Mouse (Mus musculus) stomach, embryonic 16.5 days (tissue): ENCODE results near the gene Nccrp1. TPM values are rescaled to one million over a fixed set of nuclear protein-coding genes. Genes with fewer than 3 reads are reported as not detected.

ENCODE experiments used
- ATAC-seq: fragments of 200-750 bp; cut with Nextera tagmentation; 2 replicates; pipeline ENCODE4 v1.8.0; 2017; ENCODE audit warnings: moderate number of reproducible peaks, moderate TSS enrichment; ENCODE audit not compliant: insufficient read depth, low FRiP score
- H3K27ac ChIP-seq: fragments of 300-500 bp; sonication (generic); 2 replicates; pipeline ENCODE4 v1.5.1; 2014; ENCODE audit warnings: low read length
- H3K27me3 ChIP-seq: fragments of 300-500 bp; sonication (generic); 2 replicates; pipeline ENCODE4 v1.6.1; 2014; ENCODE audit warnings: low read length, control low read depth, mixed read lengths; ENCODE audit not compliant: control insufficient read depth, insufficient read depth
- H3K36me3 ChIP-seq: fragments of 300-500 bp; sonication (generic); 2 replicates; pipeline ENCODE4 v1.6.1; 2014; ENCODE audit warnings: low read length; ENCODE audit not compliant: control insufficient read depth, insufficient read depth
- H3K4me1 ChIP-seq: fragments of 300-500 bp; sonication (generic); 2 replicates; pipeline ENCODE4 v1.6.1; 2014; ENCODE audit warnings: low read length, control low read depth, mixed read lengths; ENCODE audit not compliant: control insufficient read depth, insufficient read depth
- H3K4me2 ChIP-seq: fragments of 300-500 bp; sonication (generic); 2 replicates; pipeline ENCODE4 v1.6.1; 2014; ENCODE audit warnings: low read depth, low read length, mixed read lengths
- H3K4me3 ChIP-seq: fragments of 300-500 bp; sonication (generic); replicated peaks from 2 replicates; pipeline ENCODE4 v1.5.1; 2014; ENCODE audit warnings: mild to moderate bottlenecking, low read length
- H3K9ac ChIP-seq: fragments of 300-500 bp; sonication (generic); 2 replicates; pipeline ENCODE4 v1.6.1; 2014; ENCODE audit warnings: low read length
- H3K9me3 ChIP-seq: fragments of 300-500 bp; sonication (generic); replicated peaks from 2 replicates; pipeline ENCODE4 v1.6.1; 2016; ENCODE audit warnings: low read length, control low read depth; ENCODE audit not compliant: control insufficient read depth
- WGBS: fragments of 180-500 bp; shearing (Covaris S2); extraction: QIAGEN DNeasy Blood & Tissue Kit; methylation state at CpG from one replicate; pipeline ENCODE4 v1.1.7; 2014; 5-methylcytosine and 5-hydroxymethylcytosine counted together
- polyA plus RNA-seq: library from polyadenylated mRNA; unstranded; fragments of >200 nt; fragmentation: Nextera tagmentation; extraction: Ambion mirVana; gene quantifications from 2 replicates; pipeline ENCODE4 v1.2.1, GENCODE M21; 2015

The Nccrp1 gene
- polyA plus RNA-seq, 1 experiment from 2014 or later, result 19.7 TPM

GRCm38 (mm10) chr7:28573236-28573635 is 26.2 kb upstream of the Nccrp1 start:
- ATAC-seq, result no peak
- Histone ChIP-seq H3K4me3 (no peak overlapping the region), H3K4me1 (peaks cover 75% of the 10 kb centered on the region), H3K36me3 (no peaks in the 10 kb centered on the region), H3K27ac (peak overlapping the region; percentile 98), H3K9ac (peak overlapping the region; percentile 12; the same call in 1 of the 2 replicates), H3K9me3 (no peaks in the 10 kb centered on the region), H3K27me3 (no peaks in the 10 kb centered on the region), H3K4me2 (no peak overlapping the region)
- WGBS, result 99% methylated on average over 3 of the region's 3 CpGs

GRCm38 (mm10) chr7:28572689-28573088 is 25.6 kb upstream of the Nccrp1 start:
- H3K9ac ChIP-seq, result peak overlapping the region; percentile 12; the same call in 1 of the 2 replicates
- WGBS, result 64% methylated on average over 5 of the region's 5 CpGs
- peak overlapping the region; percentile 98 for H3K27ac ChIP-seq
- no peaks in the 10 kb centered on the region for H3K9me3 ChIP-seq
- ATAC-seq, result no peak
- H3K36me3 ChIP-seq, result peaks cover 4% of the 10 kb centered on the region; the same call in 1 of the 2 replicates
- no peaks in the 10 kb centered on the region for H3K27me3 ChIP-seq
- H3K4me2 ChIP-seq, result no peak overlapping the region
- H3K4me3 ChIP-seq, result no peak overlapping the region
- H3K4me1 ChIP-seq, result peaks cover 69% of the 10 kb centered on the region

DNA sequence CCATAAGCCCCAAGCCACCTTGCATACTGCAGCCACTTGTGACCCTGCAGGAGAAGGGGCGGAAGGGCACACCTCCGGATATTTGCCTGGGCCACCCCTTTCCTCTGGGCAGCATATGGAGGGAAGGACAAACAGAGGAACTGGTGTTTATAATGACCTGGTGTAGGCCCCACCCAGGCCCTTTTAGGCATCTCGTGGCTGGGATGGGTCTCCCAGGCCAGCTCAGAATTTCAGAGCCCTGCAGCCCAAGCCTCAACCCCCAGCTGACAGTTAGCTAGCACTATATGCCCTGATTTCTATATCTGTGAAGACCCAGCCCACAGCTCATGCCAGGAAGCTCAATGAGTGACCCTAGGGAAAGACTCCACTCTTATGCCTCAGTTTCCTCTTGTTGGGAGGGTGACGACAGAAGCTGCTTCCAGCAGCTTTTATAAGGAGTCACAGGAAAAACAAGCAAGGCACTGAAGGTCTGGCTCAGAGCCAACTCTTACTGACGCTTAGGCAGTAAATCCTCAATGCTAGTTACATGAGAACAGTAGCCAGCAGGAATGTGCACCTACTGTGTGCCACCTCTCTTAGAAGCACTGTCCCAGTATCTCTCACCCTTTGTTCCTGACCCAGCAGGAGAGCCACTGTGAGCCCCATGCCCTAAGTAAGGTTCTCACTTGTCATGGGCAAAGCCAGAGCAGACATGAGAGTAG is 24.1 kb upstream of the Nccrp1 start:
- WGBS, result 25% methylated on average over 5 of the region's 5 CpGs
- Histone ChIP-seq H3K27me3 (no peaks in the 10 kb centered on the region), H3K4me2 (peak overlapping the region; percentile 42), H3K4me3 (peak overlapping the region; percentile 8; the same call in 1 of the 2 replicates), H3K27ac (peak overlapping the region; percentile 98), H3K36me3 (peaks cover 15% of the 10 kb centered on the region; the same call in 1 of the 2 replicates), H3K4me1 (peaks cover 53% of the 10 kb centered on the region), H3K9me3 (no peaks in the 10 kb centered on the region), H3K9ac (peak overlapping the region; percentile 56)
- no peak for ATAC-seq

DNA sequence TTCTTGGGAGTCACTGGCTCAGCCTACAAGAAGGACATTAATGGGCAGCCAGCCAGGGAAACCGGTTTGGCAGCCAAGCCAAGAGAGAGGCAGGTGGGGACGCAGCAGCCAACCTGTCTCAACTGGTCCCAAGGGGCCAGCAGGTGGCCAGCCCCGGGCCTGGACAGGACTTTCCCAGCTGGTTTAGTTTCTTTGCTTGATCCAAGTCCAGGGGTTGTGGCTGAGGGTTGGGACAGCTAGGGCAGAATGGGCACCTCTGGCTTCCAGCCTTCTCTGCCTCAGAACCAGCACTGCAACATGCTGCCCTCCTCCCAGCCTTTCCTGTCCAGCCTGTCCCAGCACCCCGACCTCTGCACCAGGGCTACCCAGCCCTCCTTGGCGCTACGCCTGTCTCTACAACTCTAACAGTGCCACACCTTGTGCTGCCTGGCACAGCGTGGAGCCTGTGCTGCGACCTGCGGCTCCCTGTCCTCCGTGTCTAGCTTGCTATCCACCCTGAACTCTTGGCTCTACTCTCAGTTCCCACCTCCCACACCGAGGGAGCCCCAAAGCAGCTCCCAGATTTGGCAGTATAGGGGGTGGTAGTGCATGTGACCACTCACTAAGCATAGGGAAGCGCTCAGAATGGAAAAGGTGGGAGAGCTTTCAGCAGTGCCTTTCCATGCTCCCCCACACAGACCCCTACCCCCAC is 23.4 kb upstream of the Nccrp1 start:
- peaks cover 49% of the 10 kb centered on the region for H3K4me1 ChIP-seq
- peaks cover 19% of the 10 kb centered on the region for H3K36me3 ChIP-seq
- no peaks in the 10 kb centered on the region for H3K27me3 ChIP-seq
- H3K27ac ChIP-seq, result peak overlapping the region; percentile 98
- peak overlapping the region; percentile 8; the same call in 1 of the 2 replicates for H3K4me3 ChIP-seq
- no peaks in the 10 kb centered on the region for H3K9me3 ChIP-seq
- H3K9ac ChIP-seq, result peak overlapping the region; percentile 56
- H3K4me2 ChIP-seq, result peak overlapping the region; percentile 42
- 45% methylated on average over 12 of the region's 12 CpGs for WGBS
- peak; percentile 87 for ATAC-seq

DNA sequence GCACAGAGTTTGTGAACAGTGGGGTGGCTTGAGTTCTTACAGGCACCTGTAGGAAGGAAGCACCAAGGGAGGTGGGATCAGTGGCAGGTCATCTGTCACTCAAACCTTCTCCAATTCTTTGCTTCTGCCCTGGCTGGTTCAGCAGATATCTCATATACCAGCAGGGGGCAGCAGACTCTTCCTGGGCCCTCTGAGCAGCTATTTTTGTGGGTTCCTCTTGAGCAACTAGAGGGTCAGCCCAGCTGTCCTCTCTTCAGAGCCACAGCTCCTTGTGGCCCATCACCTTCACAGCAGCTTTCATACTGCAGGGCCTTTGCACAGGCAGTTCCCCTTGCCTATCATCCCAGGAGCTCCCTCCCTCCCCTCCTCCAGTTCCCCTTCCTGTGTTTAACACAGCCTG is 21.2 kb upstream of the Nccrp1 start:
- no peak overlapping the region for H3K4me3 ChIP-seq
- no peaks in the 10 kb centered on the region for H3K27me3 ChIP-seq
- H3K27ac ChIP-seq, result peak overlapping the region; percentile 42; the same call in 1 of the 2 replicates
- H3K4me1 ChIP-seq, result peaks cover 40% of the 10 kb centered on the region
- H3K9ac ChIP-seq, result no peak overlapping the region
- no peak overlapping the region for H3K4me2 ChIP-seq
- peaks cover 35% of the 10 kb centered on the region for H3K36me3 ChIP-seq
- H3K9me3 ChIP-seq, result no peaks in the 10 kb centered on the region
- no peak for ATAC-seq

DNA sequence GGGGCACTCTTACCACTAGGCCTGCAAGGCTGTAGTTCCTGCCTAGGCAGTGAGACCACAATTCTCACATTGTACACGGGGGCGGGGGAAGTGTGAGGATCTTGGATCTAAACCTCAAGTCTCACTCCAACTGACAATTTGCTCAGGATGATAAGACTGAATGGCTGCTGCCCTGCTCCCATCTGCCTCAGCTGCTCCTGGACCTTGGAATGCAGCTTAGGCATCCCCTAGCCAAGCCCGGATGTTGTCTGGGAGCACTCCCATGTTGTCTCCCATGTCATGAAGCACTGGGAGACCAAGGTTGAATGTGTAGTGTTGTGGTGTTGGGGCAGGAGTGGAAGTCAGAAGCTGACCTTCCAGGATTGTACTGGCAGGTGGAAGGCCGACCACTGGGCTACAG is 20.5 kb upstream of the Nccrp1 start:
- peaks cover 35% of the 10 kb centered on the region for H3K4me1 ChIP-seq
- no peak overlapping the region for H3K27ac ChIP-seq
- no peak overlapping the region for H3K4me2 ChIP-seq
- H3K36me3 ChIP-seq, result peaks cover 35% of the 10 kb centered on the region
- H3K9me3 ChIP-seq, result no peaks in the 10 kb centered on the region
- no peak overlapping the region for H3K4me3 ChIP-seq
- ATAC-seq, result no peak
- no peak overlapping the region for H3K9ac ChIP-seq
- no peaks in the 10 kb centered on the region for H3K27me3 ChIP-seq
- WGBS, result 89% methylated on average over 4 of the region's 4 CpGs

- Histone ChIP-seq H3K27me3 (no peaks in the 10 kb centered on the region), H3K9ac (no peak overlapping the region), H3K4me3 (no peak overlapping the region), H3K36me3 (peaks cover 35% of the 10 kb centered on the region), H3K9me3 (no peaks in the 10 kb centered on the region), H3K4me1 (peaks cover 18% of the 10 kb centered on the region; the same call in 1 of the 2 replicates), H3K27ac (no peak overlapping the region), H3K4me2 (no peak overlapping the region)
- no peak for ATAC-seq
- 81% methylated on average over 5 of the region's 5 CpGs for WGBS
Observed at GRCm38 (mm10) chr7:28565407-28565806, 18.4 kb upstream of the Nccrp1 start.

- H3K9ac ChIP-seq, result no peak overlapping the region
- H3K4me3 ChIP-seq, result no peak overlapping the region
- ATAC-seq, result no peak
- no peaks in the 10 kb centered on the region for H3K9me3 ChIP-seq
- no peak overlapping the region for H3K4me2 ChIP-seq
- no peaks in the 10 kb centered on the region for H3K27me3 ChIP-seq
- H3K27ac ChIP-seq, result no peak overlapping the region
- H3K36me3 ChIP-seq, result peaks cover 34% of the 10 kb centered on the region
- WGBS, result 94% methylated on average over 13 of the region's 13 CpGs
- peaks cover 11% of the 10 kb centered on the region; the same call in 1 of the 2 replicates for H3K4me1 ChIP-seq
Observed at GRCm38 (mm10) chr7:28562951-28563350, 15.9 kb upstream of the Nccrp1 start.

DNA sequence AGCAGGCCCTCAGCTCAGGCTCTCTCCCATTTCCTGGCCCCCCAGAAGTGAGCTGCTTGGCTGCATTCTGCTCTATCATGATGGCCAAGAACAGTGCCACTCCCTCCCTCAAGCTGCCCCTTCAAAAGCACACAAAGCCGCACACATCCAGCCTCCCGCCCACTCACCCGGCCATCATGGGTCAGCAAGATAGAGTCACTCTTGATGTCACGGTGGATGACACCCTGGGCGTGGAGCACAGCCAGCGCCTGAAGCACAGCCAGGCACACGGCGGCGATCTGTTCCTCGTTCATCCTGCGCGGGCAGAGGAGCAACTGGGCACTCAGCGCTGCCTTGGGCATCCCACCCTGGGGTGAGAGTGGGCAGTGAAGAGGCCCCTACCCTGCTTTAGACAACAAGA is 15.3 kb upstream of the Nccrp1 start:
- WGBS, result 87% methylated on average over 13 of the region's 13 CpGs

More for the DNA sequence above, 15.3 kb upstream of the Nccrp1 start:
- no peaks in the 10 kb centered on the region for H3K9me3 ChIP-seq
- H3K27ac ChIP-seq, result no peak overlapping the region
- no peak for ATAC-seq
- H3K36me3 ChIP-seq, result peaks cover 29% of the 10 kb centered on the region
- H3K4me3 ChIP-seq, result no peak overlapping the region
- no peak overlapping the region for H3K4me2 ChIP-seq
- H3K27me3 ChIP-seq, result no peaks in the 10 kb centered on the region
- H3K4me1 ChIP-seq, result peaks cover 11% of the 10 kb centered on the region; the same call in 1 of the 2 replicates
- no peak overlapping the region for H3K9ac ChIP-seq
